Mouse (Mus musculus): Measurements from ENCODE around the gene Stx1a.

- TF ChIP-seq POLR2A (IDR thresholded peaks at IDR 0.05; ENCODE audit: low read depth, low read length) = no peak
- no peak for TF ChIP-seq CTCF (conservative IDR thresholded peaks at IDR 0.05; ENCODE audit: insufficient read depth, insufficient read length, low read depth, low read length)
Observed at GRCm38 (mm10) chr5:134977837-134978236, 45.4 kb upstream of the Stx1a start.
